ENCODE assay signal across 8 mouse cellular contexts in the genomic region with DNA sequence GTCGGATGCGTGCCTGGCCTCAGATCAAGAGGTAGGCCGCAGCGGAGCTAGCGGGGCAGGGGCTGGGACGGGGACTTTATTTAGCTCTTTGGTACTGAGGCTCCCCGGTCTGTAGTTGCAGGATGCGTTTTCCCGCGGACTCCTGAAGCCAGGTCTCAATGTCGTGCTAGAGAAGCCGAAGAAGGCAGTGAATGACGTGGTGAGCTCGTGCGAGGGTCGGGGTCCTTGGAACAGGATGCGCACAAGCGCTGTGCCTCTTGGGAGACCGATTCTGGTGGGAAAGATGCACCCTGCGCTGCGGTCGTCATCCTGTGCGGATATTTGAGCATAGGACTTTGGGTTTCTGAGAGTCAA. TPM values are rescaled to one million over a fixed set of nuclear protein-coding genes. Genes with fewer than 3 reads are reported as not detected.
A peak's percentile ranks its signal among the peaks of the same experiment; 100 is the strongest.
DNase-seq lines count a peak whose midpoint lies in the region; ATAC-seq and TF ChIP-seq lines count a peak whose summit lies in the region.

No protein-coding gene starts in this region.

- under 1% methylated on average over 23 of the region's 23 CpGs for WGBS in kidney, postnatal 0 days
- WGBS in hindbrain, embryonic 15.5 days, result under 1% methylated on average over 23 of the region's 23 CpGs
- under 1% methylated on average over 23 of the region's 23 CpGs for WGBS in midbrain, embryonic 14.5 days

- peak overlapping the region; percentile 53 for H3K4me3 ChIP-seq in kidney, postnatal 0 days (replicated peaks; ENCODE audit: low read depth, low read length)
- H3K4me3 ChIP-seq in hindbrain, embryonic 15.5 days, result peak overlapping the region; percentile 67
- H3K4me3 ChIP-seq in midbrain, embryonic 14.5 days (replicated peaks; ENCODE audit: low read depth, low read length), result peak overlapping the region; percentile 66

- H3K27ac ChIP-seq in kidney, postnatal 0 days, result 0 out of 2 replicates have a peak overlapping the region, but pooled peaks have one; percentile 15
- H3K27ac ChIP-seq in hindbrain, embryonic 15.5 days (replicated peaks), result peak overlapping the region; percentile 76
- no peak overlapping the region; the same call in 1 of the 2 replicates for H3K27ac ChIP-seq in midbrain, embryonic 14.5 days (replicated peaks; ENCODE audit: low read depth, low read length)

- peaks cover 26% of the 10 kb centered on the region for H3K36me3 ChIP-seq in kidney, postnatal 0 days (ENCODE audit: insufficient read depth, low read length)
- H3K36me3 ChIP-seq in hindbrain, embryonic 15.5 days, result peaks cover 27% of the 10 kb centered on the region
- H3K36me3 ChIP-seq in midbrain, embryonic 14.5 days (ENCODE audit: control insufficient read depth, insufficient read depth, low read length), result peaks cover 30% of the 10 kb centered on the region

- no peak for TF ChIP-seq CTCF in kidney, postnatal 0 days (IDR thresholded peaks at IDR 0.05; ENCODE audit: low read depth)

- DNase-seq in kidney, postnatal 0 days (ENCODE audit: low spot score), result peak; percentile 21
- no peak for DNase-seq in kidney, postnatal 14 days
- DNase-seq in c-Kit-positive CD71-positive TER-119-positive erythroid progenitor cells, embryonic 14.5 days (ENCODE audit: low spot score), result peak; percentile 22
- DNase-seq in midbrain, embryonic 14.5 days, result no peak
- DNase-seq in frontal cortex, postnatal 14 days (ENCODE audit: low spot score in 2 of 2), result no peak
- DNase-seq in cerebellum, postnatal 25 days, result no peak
- no peak for DNase-seq in thymus, postnatal 25 days

- H3K27me3 ChIP-seq in kidney, postnatal 0 days (ENCODE audit: insufficient read depth, low read length), result no peaks in the 10 kb centered on the region
- no peaks in the 10 kb centered on the region for H3K27me3 ChIP-seq in hindbrain, embryonic 15.5 days
- no peaks in the 10 kb centered on the region for H3K27me3 ChIP-seq in midbrain, embryonic 14.5 days (ENCODE audit: control insufficient read depth, insufficient read depth, low read length)

- H3K9me3 ChIP-seq in kidney, postnatal 0 days (replicated peaks; ENCODE audit: low read length), result 0 out of 2 replicates have a peak, but pooled peaks cover 3% of the 10 kb centered on the region
- H3K9me3 ChIP-seq in hindbrain, embryonic 15.5 days, result no peaks in the 10 kb centered on the region; the same call in 1 of the 2 replicates
- peaks cover 4% of the 10 kb centered on the region for H3K9me3 ChIP-seq in midbrain, embryonic 14.5 days (ENCODE audit: control insufficient read depth, low read length)

- H3K9ac ChIP-seq in kidney, postnatal 0 days (ENCODE audit: low read depth, low read length), result peak overlapping the region; percentile 66
- peak overlapping the region; percentile 55 for H3K9ac ChIP-seq in hindbrain, embryonic 15.5 days
- peak overlapping the region; percentile 60 for H3K9ac ChIP-seq in midbrain, embryonic 14.5 days (replicated peaks; ENCODE audit: low read length)

- 0 out of 2 replicates have a peak, but pooled peaks have one; percentile 20 for ATAC-seq in kidney, postnatal 0 days (replicated peaks; ENCODE audit: low FRiP score, low read depth)
- no peak for ATAC-seq in hindbrain, embryonic 15.5 days (ENCODE audit: low FRiP score, low read depth)
- ATAC-seq in midbrain, embryonic 14.5 days (ENCODE audit: low FRiP score, low TSS enrichment), result peak; percentile 65

- H3K4me2 ChIP-seq in kidney, postnatal 0 days (ENCODE audit: low read length), result peak overlapping the region; percentile 88
- H3K4me2 ChIP-seq in hindbrain, embryonic 15.5 days, result peak overlapping the region; percentile 97
- H3K4me2 ChIP-seq in midbrain, embryonic 14.5 days (ENCODE audit: low read length), result peak overlapping the region; percentile 81

- 0 out of 2 replicates have a peak, but pooled peaks cover 3% of the 10 kb centered on the region for H3K4me1 ChIP-seq in kidney, postnatal 0 days (replicated peaks; ENCODE audit: insufficient read depth, low read length)
- peaks cover 15% of the 10 kb centered on the region for H3K4me1 ChIP-seq in hindbrain, embryonic 15.5 days (replicated peaks)
- H3K4me1 ChIP-seq in midbrain, embryonic 14.5 days (ENCODE audit: control insufficient read depth, insufficient read depth, low read length), result peaks cover 6% of the 10 kb centered on the region

RNA-seq across cellular contexts. Expression of a gene that starts 0.3 kb away (rescaled TPM):
- polyA plus RNA-seq in kidney, postnatal 0 days (2015; fragmentation: Nextera tagmentation; extraction: Ambion mirVana), result 139 and 150 TPM in 2 replicates
- polyA plus RNA-seq in hindbrain, embryonic 15.5 days (2015; fragmentation: Nextera tagmentation; extraction: Ambion mirVana), result 87.3 and 96.5 TPM in 2 replicates
- 106 and 117 TPM in 2 replicates for polyA plus RNA-seq in midbrain, embryonic 14.5 days (2014; fragmentation: Nextera tagmentation; extraction: Ambion mirVana)

RNA-seq across cellular contexts. Expression of a gene that starts 0.4 kb away (rescaled TPM):
- polyA plus RNA-seq in kidney, postnatal 0 days (2015; fragmentation: Nextera tagmentation; extraction: Ambion mirVana), result 0.04 and 0.09 TPM in 2 replicates
- 1.5 and 2.0 TPM in 2 replicates for polyA plus RNA-seq in hindbrain, embryonic 15.5 days (2015; fragmentation: Nextera tagmentation; extraction: Ambion mirVana)
- polyA plus RNA-seq in midbrain, embryonic 14.5 days (2014; fragmentation: Nextera tagmentation; extraction: Ambion mirVana), result 1.3 and 1.8 TPM in 2 replicates

RNA-seq across cellular contexts. Expression of a gene that starts 37.8 kb away (rescaled TPM):
- polyA plus RNA-seq in kidney, postnatal 0 days (2015; fragmentation: Nextera tagmentation; extraction: Ambion mirVana), result not detected in 2 replicates
- not detected in 2 replicates for polyA plus RNA-seq in hindbrain, embryonic 15.5 days (2015; fragmentation: Nextera tagmentation; extraction: Ambion mirVana)
- not detected in 2 replicates for polyA plus RNA-seq in midbrain, embryonic 14.5 days (2014; fragmentation: Nextera tagmentation; extraction: Ambion mirVana)

Comparison
In these comparisons a context has a peak if more than half of its experiments do, and no peak if none do; other contexts are left out.
1. DNase-seq: peak in kidney, postnatal 0 days (single experiment) and c-Kit-positive CD71-positive TER-119-positive erythroid progenitor cells, embryonic 14.5 days (single experiment); none in kidney, postnatal 14 days (single experiment), midbrain, embryonic 14.5 days (single experiment), frontal cortex, postnatal 14 days (0 of 2), cerebellum, postnatal 25 days (0 of 2) and thymus, postnatal 25 days (single experiment).
2. Peak in every context shown above with its lines, with median percentiles within 50 percentile points of each other: H3K4me2 ChIP-seq, H3K4me3 ChIP-seq and H3K9ac ChIP-seq.